Comparison of ENCODE assay signal across 30 mouse cellular contexts in the genomic region with DNA sequence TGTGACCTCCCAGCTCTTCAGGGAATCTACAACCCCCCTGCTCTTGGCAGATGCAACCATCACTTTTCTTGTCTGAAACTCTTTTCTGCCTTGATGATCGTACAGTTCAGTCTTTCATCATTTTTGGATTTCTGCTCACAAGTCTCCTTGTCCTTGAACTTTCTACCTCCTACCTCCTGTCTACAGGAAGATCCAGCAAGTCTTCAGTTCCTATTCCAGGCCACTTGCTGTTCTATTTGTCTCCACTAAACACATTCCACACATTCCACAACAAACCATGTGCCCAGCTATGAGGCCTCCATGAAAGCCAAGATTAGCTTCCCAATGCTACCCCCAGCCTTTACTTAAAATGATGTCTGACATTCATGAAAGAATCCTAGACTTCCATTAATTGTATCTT.
DNase-seq lines count a peak whose midpoint lies in the region; ATAC-seq lines count a peak whose summit lies in the region.
"Had no signal": no experiment of that assay in that cellular context is flagged by ENCODE, and none has a peak within 500 bp of the region (broad histone marks: within the 10 kb centered on the region; RNA-seq: fewer than 3 reads in every experiment).

No protein-coding gene starts in this region.

- no peaks in the 10 kb centered on the region for H3K36me3 ChIP-seq in heart, embryonic 14.5 days (ENCODE audit: control insufficient read depth, insufficient read depth, low read length)
- H3K36me3 ChIP-seq in heart, embryonic 11.5 days (ENCODE audit: control insufficient read depth, insufficient read depth, low read length): no peaks in the 10 kb centered on the region
- H3K36me3 ChIP-seq in kidney, embryonic 14.5 days (ENCODE audit: control insufficient read depth, insufficient read depth, low read length): no peaks in the 10 kb centered on the region
- H3K36me3 ChIP-seq: embryonic facial prominence, embryonic 13.5 days; forebrain, embryonic 15.5 days; G1E; heart, embryonic 10.5 days; hindbrain, embryonic 15.5 days; intestine, embryonic 15.5 days; limb, embryonic 15.5 days; liver, embryonic 15.5 days; lung, embryonic 15.5 days; midbrain, embryonic 15.5 days; neural tube, embryonic 13.5 days had no signal

- H3K4me2 ChIP-seq in heart, embryonic 14.5 days (ENCODE audit: low read length): no peak overlapping the region
- H3K4me2 ChIP-seq in heart, embryonic 11.5 days: no peak overlapping the region
- no peak overlapping the region for H3K4me2 ChIP-seq in kidney, embryonic 14.5 days (replicated peaks; ENCODE audit: low read depth, low read length)
- H3K4me2 ChIP-seq: embryonic facial prominence, embryonic 13.5 days; forebrain, embryonic 15.5 days; hindbrain, embryonic 15.5 days; intestine, embryonic 15.5 days; limb, embryonic 15.5 days; liver, embryonic 15.5 days; lung, embryonic 15.5 days; midbrain, embryonic 15.5 days; neural tube, embryonic 13.5 days had no signal

- H3K4me1 ChIP-seq in heart, embryonic 14.5 days (ENCODE audit: control insufficient read depth in 2 of 2, insufficient read depth in 2 of 2, low read length in 2 of 2): peaks cover 4 to 20% of the 10 kb centered on the region in 2 experiments
- peaks cover 8% of the 10 kb centered on the region for H3K4me1 ChIP-seq in heart, embryonic 11.5 days (ENCODE audit: control insufficient read depth, insufficient read depth, low read length)
- peaks cover 15% of the 10 kb centered on the region; the same call in 1 of the 2 replicates for H3K4me1 ChIP-seq in kidney, embryonic 14.5 days (ENCODE audit: control insufficient read depth, insufficient read depth, low read length)
- H3K4me1 ChIP-seq: embryonic facial prominence, embryonic 13.5 days; forebrain, embryonic 15.5 days; hindbrain, embryonic 15.5 days; intestine, embryonic 15.5 days; limb, embryonic 15.5 days; liver, embryonic 15.5 days; lung, embryonic 15.5 days; megakaryocyte, embryonic 14.5 days; midbrain, embryonic 15.5 days; neural tube, embryonic 13.5 days had no signal

- peak overlapping the region; percentile 34 to 38; a peak in 1 of 4 replicates for H3K27ac ChIP-seq in heart, embryonic 14.5 days (replicated peaks in 1 of 2; ENCODE audit: control insufficient read depth in 1 of 2, insufficient read depth in 1 of 2, low read depth in 2 of 2, low read length in 2 of 2)
- H3K27ac ChIP-seq in heart, embryonic 11.5 days (ENCODE audit: low read depth, low read length): no peak overlapping the region
- peak overlapping the region; percentile 18; the same call in 1 of the 2 replicates for H3K27ac ChIP-seq in kidney, embryonic 14.5 days (ENCODE audit: low read depth, low read length)
- H3K27ac ChIP-seq: embryonic facial prominence, embryonic 13.5 days; forebrain, embryonic 15.5 days; hindbrain, embryonic 15.5 days; intestine, embryonic 15.5 days; left cerebral cortex, adult 2 months; limb, embryonic 15.5 days; liver, embryonic 15.5 days; lung, embryonic 15.5 days; midbrain, embryonic 15.5 days; neural tube, embryonic 13.5 days had no signal

- 53% methylated on average over 1 of the region's 1 CpGs for WGBS in heart, embryonic 14.5 days
- 83% methylated on average over 1 of the region's 1 CpGs for WGBS in heart, embryonic 11.5 days (ENCODE audit: insufficient replicate concordance)
- WGBS in kidney, embryonic 14.5 days: 76% methylated on average over 1 of the region's 1 CpGs

- no peak overlapping the region for H3K9ac ChIP-seq in heart, embryonic 14.5 days (ENCODE audit: low read length)
- no peak overlapping the region for H3K9ac ChIP-seq in heart, embryonic 11.5 days (ENCODE audit: low read depth, low read length)
- no peak overlapping the region for H3K9ac ChIP-seq in kidney, embryonic 14.5 days (ENCODE audit: low read depth, low read length)
- H3K9ac ChIP-seq: embryonic facial prominence, embryonic 13.5 days; forebrain, embryonic 15.5 days; hindbrain, embryonic 15.5 days; intestine, embryonic 15.5 days; limb, embryonic 15.5 days; liver, embryonic 15.5 days; lung, embryonic 15.5 days; midbrain, embryonic 15.5 days; neural tube, embryonic 13.5 days had no signal

- ATAC-seq in heart, embryonic 14.5 days (ENCODE audit: insufficient number of reproducible peaks, insufficient read depth, low FRiP score, low read depth): no peak
- no peak for ATAC-seq in heart, embryonic 11.5 days (replicated peaks; ENCODE audit: insufficient number of reproducible peaks, low FRiP score, low TSS enrichment)
- no peak for ATAC-seq in kidney, embryonic 14.5 days (ENCODE audit: low FRiP score, low TSS enrichment)
- ATAC-seq: forebrain, embryonic 15.5 days; intestine, embryonic 15.5 days; midbrain, embryonic 15.5 days had no signal

- intact Hi-C loops in gastrocnemius, postnatal 36 days (cut with DNase I): no loop called here

- no peaks in the 10 kb centered on the region for H3K27me3 ChIP-seq in heart, embryonic 14.5 days (ENCODE audit: control insufficient read depth, insufficient read depth, low read length)
- no peaks in the 10 kb centered on the region for H3K27me3 ChIP-seq in heart, embryonic 11.5 days (ENCODE audit: control insufficient read depth, insufficient read depth, low read length)
- H3K27me3 ChIP-seq in kidney, embryonic 14.5 days (ENCODE audit: control insufficient read depth, insufficient read depth, low read length): no peaks in the 10 kb centered on the region
- H3K27me3 ChIP-seq: embryonic facial prominence, embryonic 13.5 days; forebrain, embryonic 15.5 days; hindbrain, embryonic 15.5 days; intestine, embryonic 15.5 days; limb, embryonic 15.5 days; liver, embryonic 15.5 days; lung, embryonic 15.5 days; megakaryocyte, embryonic 14.5 days; midbrain, embryonic 15.5 days; neural tube, embryonic 13.5 days had no signal

- no peak overlapping the region for H3K4me3 ChIP-seq in heart, embryonic 14.5 days (ENCODE audit: control insufficient read depth in 1 of 2, insufficient read depth in 1 of 2, low read depth in 1 of 2, low read length in 2 of 2)
- no peak overlapping the region for H3K4me3 ChIP-seq in heart, embryonic 11.5 days (ENCODE audit: low read depth, low read length)
- H3K4me3 ChIP-seq in kidney, embryonic 14.5 days (ENCODE audit: low read length): no peak overlapping the region
- H3K4me3 ChIP-seq: embryonic facial prominence, embryonic 13.5 days; erythroblast, embryonic 14.5 days; forebrain, embryonic 15.5 days; heart, embryonic 10.5 days; hindbrain, embryonic 15.5 days; intestine, embryonic 15.5 days; left cerebral cortex, adult 2 months; limb, embryonic 15.5 days; liver, embryonic 15.5 days; lung, embryonic 15.5 days; megakaryocyte, embryonic 14.5 days; midbrain, embryonic 15.5 days; neural tube, embryonic 13.5 days had no signal

- DNase-seq in kidney, adult 9 months: peak; percentile 52
- no peak for DNase-seq in kidney, postnatal 4 days
- DNase-seq in gastrocnemius, postnatal 36 days: no peak
- DNase-seq in liver: no peak
- DNase-seq: adrenal gland, postnatal 14 days; cerebellum, adult 2 months; cerebellum, postnatal 25 days; gastrocnemius, postnatal 14 days; left cerebral cortex, postnatal 4 days; lung, postnatal 36 days; retina, postnatal 1 day; right cerebral cortex, postnatal 25 days; spleen, adult 18-20 months had no signal

- H3K9me3 ChIP-seq in heart, embryonic 14.5 days (ENCODE audit: control insufficient read depth, low read length): no peaks in the 10 kb centered on the region
- H3K9me3 ChIP-seq in heart, embryonic 11.5 days (replicated peaks; ENCODE audit: control insufficient read depth, low read length): no peaks in the 10 kb centered on the region
- H3K9me3 ChIP-seq in kidney, embryonic 14.5 days (ENCODE audit: control insufficient read depth, low read length): no peaks in the 10 kb centered on the region
- H3K9me3 ChIP-seq: embryonic facial prominence, embryonic 13.5 days; forebrain, embryonic 15.5 days; G1E; heart, embryonic 10.5 days; hindbrain, embryonic 15.5 days; intestine, embryonic 15.5 days; limb, embryonic 15.5 days; liver, embryonic 15.5 days; lung, embryonic 15.5 days; megakaryocyte, embryonic 14.5 days; midbrain, embryonic 15.5 days; neural tube, embryonic 13.5 days had no signal
